Mouse (Mus musculus) lung, postnatal 0 days (tissue): ENCODE results near the gene Sumo1. TPM values are rescaled to one million over a fixed set of nuclear protein-coding genes. Genes with fewer than 3 reads are reported as not detected.

ENCODE experiments used
- ATAC-seq: fragments of 200-750 bp; cut with Nextera tagmentation; 2 replicates; pipeline ENCODE4 v1.8.0; 2017; ENCODE audit warnings: moderate library complexity
- DNase-seq: peaks from one replicate; pipeline ENCODE4 v3.0.0-alpha.2; 2016; ENCODE audit warnings: low spot score
- H3K27ac ChIP-seq: fragments of 300-500 bp; sonication (generic); 2 replicates; pipeline ENCODE4 v1.5.1; 2014; ENCODE audit warnings: antibody characterized with exemption, mild to moderate bottlenecking, low read length, mixed read lengths
- H3K27me3 ChIP-seq: fragments of 300-500 bp; sonication (generic); replicated peaks from 2 replicates; pipeline ENCODE4 v1.6.1; 2014; ENCODE audit warnings: low read length, mixed read lengths; ENCODE audit not compliant: insufficient read depth
- H3K36me3 ChIP-seq: fragments of 300-500 bp; sonication (generic); 2 replicates; pipeline ENCODE4 v1.6.1; 2014; ENCODE audit warnings: low read length, mixed read lengths; ENCODE audit not compliant: insufficient read depth
- H3K4me1 ChIP-seq: fragments of 300-500 bp; sonication (generic); 2 replicates; pipeline ENCODE4 v1.6.1; 2014; ENCODE audit warnings: antibody characterized with exemption, low read depth, low read length, mixed read lengths; ENCODE audit not compliant: insufficient read depth
- H3K4me2 ChIP-seq: fragments of 300-500 bp; sonication (generic); replicated peaks from 2 replicates; pipeline ENCODE4 v1.6.1; 2014; ENCODE audit warnings: low read depth, mild to moderate bottlenecking, low read length, moderate library complexity, mixed read lengths
- H3K4me3 ChIP-seq: fragments of 300-500 bp; sonication (generic); 2 replicates; pipeline ENCODE4 v1.5.1; 2014; ENCODE audit warnings: low read depth, low read length
- H3K9ac ChIP-seq: fragments of 300-500 bp; sonication (generic); replicated peaks from 2 replicates; pipeline ENCODE4 v1.6.1; 2014; ENCODE audit warnings: low read depth, mild to moderate bottlenecking
- H3K9me3 ChIP-seq: fragments of 300-500 bp; sonication (generic); 2 replicates; pipeline ENCODE4 v1.6.1; 2016; ENCODE audit warnings: low read length, mixed read lengths
- CTCF ChIP-seq: IDR thresholded peaks from 2 replicates; pipeline ENCODE4 v1.5.1; 2016; ENCODE audit warnings: antibody characterized with exemption, mild to moderate bottlenecking
- EP300 ChIP-seq: IDR thresholded peaks from 2 replicates; pipeline ENCODE4 v1.6.1; 2016; ENCODE audit warnings: antibody characterized with exemption, mild to moderate bottlenecking, control low read depth
- WGBS: fragments of 180-500 bp; shearing (Covaris S2); extraction: QIAGEN DNeasy Blood & Tissue Kit; methylation state at CpG from one replicate; pipeline ENCODE4 v1.1.7; 2014; 5-methylcytosine and 5-hydroxymethylcytosine counted together
- polyA plus RNA-seq: library from polyadenylated mRNA; unstranded; fragments of >200 nt; fragmentation: Nextera tagmentation; extraction: Ambion mirVana; gene quantifications from 2 replicates; pipeline ENCODE4 v1.2.1, GENCODE M21; 2015

Sumo1 gene
- polyA plus RNA-seq, 1 experiment from 2014 or later, result 257 TPM

GRCm38 (mm10) chr1:59541271-59542020 lies 129.2 kb downstream of the Sumo1 start:
- TF ChIP-seq CTCF, result no peak
- no peak for TF ChIP-seq EP300

GRCm38 (mm10) chr1:59540537-59541148 lies 130.0 kb downstream of the Sumo1 start:
- Histone ChIP-seq H3K9ac (no peak overlapping the region), H3K4me2 (no peak overlapping the region), H3K27me3 (no peaks in the 10 kb centered on the region), H3K4me1 (no peaks in the 10 kb centered on the region), H3K9me3 (no peaks in the 10 kb centered on the region), H3K4me3 (no peak overlapping the region), H3K27ac (no peak overlapping the region), H3K36me3 (no peaks in the 10 kb centered on the region)
- no peak for ATAC-seq
- no peak for DNase-seq
- TF ChIP-seq CTCF (no peak), EP300 (no peak)
- 87% methylated on average over 19 of the region's 19 CpGs for WGBS

More at GRCm38 (mm10) chr1:59541271-59542020, 129.2 kb downstream of the Sumo1 start:
- H3K9ac ChIP-seq, result no peak overlapping the region
- H3K9me3 ChIP-seq, result no peaks in the 10 kb centered on the region
- H3K36me3 ChIP-seq, result no peaks in the 10 kb centered on the region
- no peak overlapping the region for H3K4me3 ChIP-seq
- WGBS, result 90% methylated on average over 16 of the region's 16 CpGs
- H3K4me2 ChIP-seq, result no peak overlapping the region
- no peaks in the 10 kb centered on the region for H3K27me3 ChIP-seq
- H3K4me1 ChIP-seq, result no peaks in the 10 kb centered on the region
- no peak overlapping the region for H3K27ac ChIP-seq
- ATAC-seq, result no peak
- no peak for DNase-seq

- Histone ChIP-seq H3K9ac (no peak overlapping the region), H3K27ac (no peak overlapping the region), H3K4me1 (no peaks in the 10 kb centered on the region), H3K9me3 (no peaks in the 10 kb centered on the region), H3K36me3 (no peaks in the 10 kb centered on the region), H3K4me3 (no peak overlapping the region), H3K4me2 (no peak overlapping the region), H3K27me3 (no peaks in the 10 kb centered on the region)
- TF ChIP-seq CTCF (no peak), EP300 (no peak)
- ATAC-seq (no peak), DNase-seq (no peak)
- WGBS, result 91% methylated on average over 5 of the region's 5 CpGs
Observed at GRCm38 (mm10) chr1:59538381-59538780, 132.3 kb downstream of the Sumo1 start.

Other genes with a start within 250 kb of the Sumo1 start
- gene Fzd7, start 188.4 kb downstream of the Sumo1 start, polyA plus RNA-seq, result 7.1 and 9.6 TPM in 2 replicates
- gene Gm973, start 154.6 kb downstream of the Sumo1 start, polyA plus RNA-seq, result 5.5 and 8.1 TPM in 2 replicates
- gene Nop58, start 14.1 kb upstream of the Sumo1 start, polyA plus RNA-seq, result 55.9 and 66.4 TPM in 2 replicates
- 17.9 and 22.2 TPM in 2 replicates for gene Bmpr2, start 92.6 kb upstream of the Sumo1 start, polyA plus RNA-seq
- 12.5 and 12.7 TPM in 2 replicates for gene Fam117b, start 242.2 kb upstream of the Sumo1 start, polyA plus RNA-seq